Mouse (Mus musculus) lung, postnatal 14 days (tissue): ENCODE data around the gene Gfra1.

Source experiments
- DNase-seq: peaks from one replicate; pipeline ENCODE4 v3.0.0; 2021

The Gfra1 gene

DNA sequence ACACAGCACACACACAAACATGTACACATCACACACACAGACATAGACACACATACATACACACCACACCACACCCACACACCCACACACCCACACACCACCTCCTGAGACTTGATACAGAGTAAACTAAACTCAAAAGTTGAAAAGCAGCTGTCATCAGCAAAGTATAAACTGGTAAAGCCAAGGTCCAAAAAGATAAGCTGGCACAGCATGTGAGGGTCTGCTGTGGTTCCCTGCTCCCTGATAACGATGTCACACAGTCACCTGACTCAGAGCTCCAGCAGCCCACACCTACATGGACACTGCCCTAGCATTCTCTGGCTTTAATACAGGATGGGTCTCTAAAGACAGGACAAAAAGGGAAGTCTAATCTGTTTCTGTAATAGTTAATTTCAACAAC lies 212.1 kb downstream of the Gfra1 start:
- DNase-seq, result no peak

DNA sequence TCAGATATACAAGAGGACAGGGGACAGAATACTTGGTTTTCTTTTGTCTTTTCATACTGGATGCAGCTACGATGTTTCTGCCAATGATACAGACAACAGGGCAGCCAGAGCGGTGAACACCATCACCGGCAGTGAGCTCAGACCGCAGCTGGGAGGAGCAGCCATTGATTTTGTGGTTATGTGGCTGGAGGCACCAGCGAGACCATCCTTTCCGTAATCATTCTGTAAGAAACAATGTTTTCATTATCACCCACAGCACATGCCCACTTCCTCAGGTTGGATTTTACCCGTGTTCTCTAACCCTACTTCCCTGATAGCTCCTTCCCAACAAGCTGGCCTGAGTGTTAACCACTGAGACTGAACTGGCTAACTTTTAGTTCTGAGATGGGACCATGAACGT lies 217.4 kb downstream of the Gfra1 start:
- no peak for DNase-seq

DNA sequence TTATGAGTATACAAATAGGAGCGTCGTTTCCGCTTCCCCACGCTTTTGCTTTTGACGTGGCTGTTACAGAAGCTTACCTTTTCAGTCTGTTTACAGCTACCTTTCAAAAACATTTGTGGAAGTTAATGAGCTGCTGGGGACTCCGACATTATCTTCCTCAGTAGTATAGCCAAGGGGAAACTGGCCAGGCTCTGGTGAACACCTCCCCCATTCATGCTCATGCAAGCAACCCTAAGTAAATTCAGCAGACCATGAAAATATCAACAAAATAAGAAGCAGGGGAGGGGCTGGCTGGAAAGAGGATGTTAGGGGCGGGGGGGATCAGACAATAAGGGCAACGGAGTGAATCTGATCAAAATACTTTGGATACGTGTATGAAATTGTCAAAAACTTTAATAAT lies 228.0 kb downstream of the Gfra1 start:
- DNase-seq, result no peak

DNA sequence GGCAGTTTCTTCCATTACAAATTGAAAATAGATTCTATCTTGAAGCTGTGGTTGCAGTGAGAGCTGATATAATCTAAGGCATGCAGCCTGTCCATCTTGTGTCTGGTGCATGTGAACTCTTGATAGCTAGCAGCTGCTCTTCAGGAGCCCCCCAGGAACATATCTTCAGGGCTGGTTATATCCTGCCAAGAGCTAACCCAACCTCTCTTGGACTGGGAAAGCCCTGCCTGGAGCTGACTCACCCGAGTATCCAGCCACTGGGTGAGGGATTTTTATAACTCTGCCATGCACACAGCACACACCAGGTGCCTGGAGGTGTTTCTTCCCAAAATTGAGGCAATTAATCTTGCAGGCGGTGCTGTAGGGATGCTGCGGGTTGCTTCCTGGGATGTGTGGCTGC lies 228.8 kb downstream of the Gfra1 start:
- no peak for DNase-seq

DNA sequence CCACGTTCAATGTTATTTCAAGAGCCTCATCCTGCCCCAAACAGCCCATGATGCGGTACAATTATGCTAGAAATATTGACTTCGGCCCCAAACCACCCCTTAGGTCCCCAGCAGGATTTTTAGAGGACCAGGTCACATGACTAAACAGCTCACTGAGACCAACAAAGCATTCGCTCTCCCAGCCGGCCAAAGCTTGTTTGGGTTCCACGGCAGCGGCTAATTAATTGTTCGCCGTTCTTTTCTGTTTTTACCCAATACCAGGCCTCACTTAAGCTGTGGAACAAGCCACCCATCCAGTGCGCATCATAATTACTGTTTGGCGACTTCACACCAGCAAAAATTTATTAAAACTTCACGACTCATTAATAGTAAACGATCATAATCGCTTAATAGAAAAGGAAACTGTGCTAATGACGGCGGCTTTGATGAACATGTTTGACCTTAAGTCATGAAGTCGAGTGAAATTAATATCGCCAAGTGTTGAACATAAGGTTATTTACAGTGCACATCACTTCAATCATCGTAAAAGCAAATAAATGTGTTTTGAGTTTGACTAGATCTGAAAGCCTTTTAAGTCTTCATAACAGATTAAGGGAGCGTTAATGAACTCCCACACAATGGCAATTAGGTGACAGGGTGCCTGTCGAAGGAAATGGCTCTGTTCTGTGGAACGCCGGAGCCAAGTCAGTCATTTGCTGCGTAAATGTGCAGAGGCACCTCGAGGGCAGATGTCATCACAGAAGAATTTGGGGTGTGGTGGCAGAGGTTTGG lies 235.5 kb downstream of the Gfra1 start:
- DNase-seq, result no peak

DNA sequence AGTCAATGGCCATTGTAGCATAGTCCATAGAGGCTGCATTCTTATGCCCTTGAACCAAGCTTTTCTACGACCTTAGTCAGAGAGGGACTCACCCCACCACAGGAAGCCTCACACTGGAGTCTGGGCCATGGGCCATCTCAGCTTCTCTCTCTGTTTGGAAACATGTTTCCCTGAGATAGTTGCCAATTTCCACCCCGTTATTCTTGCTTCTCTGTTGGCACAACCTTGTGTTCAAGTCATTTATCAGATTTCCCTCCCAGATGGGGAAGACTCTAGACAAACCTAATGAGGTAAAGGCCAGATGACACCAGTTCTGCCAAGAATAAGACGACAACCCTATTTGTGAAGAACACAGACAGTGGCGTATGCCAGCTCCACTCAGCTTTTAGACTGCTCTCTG lies 238.1 kb downstream of the Gfra1 start:
- peak; percentile 9 for DNase-seq

DNA sequence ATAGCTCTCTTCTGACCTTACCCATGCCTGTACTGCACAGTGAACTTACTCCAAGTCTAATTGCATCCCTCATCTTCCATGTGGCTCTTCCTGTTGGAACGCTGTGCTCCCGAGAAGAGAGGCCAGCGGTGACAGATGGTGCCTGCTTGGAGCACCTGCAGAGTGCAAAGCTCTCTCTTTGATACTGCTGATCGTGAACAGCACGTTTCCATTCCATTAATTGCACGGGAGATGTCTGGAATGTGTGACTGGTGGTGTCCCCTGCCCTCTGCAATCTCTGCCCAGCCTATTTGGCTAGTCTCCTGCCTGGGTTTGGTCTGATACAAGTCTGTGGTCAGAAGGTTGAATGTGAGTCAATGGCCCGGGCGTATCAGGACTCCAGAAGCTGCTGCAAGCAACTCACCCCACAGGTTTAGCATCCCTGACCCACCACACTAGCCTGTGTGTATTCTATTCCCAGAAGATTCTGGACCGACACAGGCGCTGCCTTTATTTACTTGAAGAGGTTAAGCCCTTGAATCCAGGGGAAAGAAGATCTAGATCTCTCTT lies 249.1 kb downstream of the Gfra1 start:
- no peak for DNase-seq

DNA sequence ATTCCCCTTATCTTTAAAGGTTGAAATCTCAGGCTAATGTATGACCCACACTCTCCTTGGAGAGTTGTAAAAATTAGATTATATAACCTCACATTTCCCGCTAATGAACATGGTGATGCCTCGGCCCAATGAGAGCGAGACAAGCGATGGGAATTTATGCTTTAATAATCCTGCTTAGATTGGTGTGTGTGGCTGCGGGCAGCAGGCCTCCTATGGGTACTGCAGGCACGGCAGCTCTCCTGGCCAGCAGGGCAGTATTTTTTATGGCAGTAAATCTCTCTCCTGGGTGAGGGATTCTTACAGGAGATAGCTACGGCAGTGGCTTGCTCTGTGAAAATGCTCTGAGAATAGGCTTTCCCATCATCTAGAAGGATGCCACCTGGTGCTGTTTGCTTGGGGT lies 250.2 kb downstream of the Gfra1 start:
- no peak for DNase-seq

DNA sequence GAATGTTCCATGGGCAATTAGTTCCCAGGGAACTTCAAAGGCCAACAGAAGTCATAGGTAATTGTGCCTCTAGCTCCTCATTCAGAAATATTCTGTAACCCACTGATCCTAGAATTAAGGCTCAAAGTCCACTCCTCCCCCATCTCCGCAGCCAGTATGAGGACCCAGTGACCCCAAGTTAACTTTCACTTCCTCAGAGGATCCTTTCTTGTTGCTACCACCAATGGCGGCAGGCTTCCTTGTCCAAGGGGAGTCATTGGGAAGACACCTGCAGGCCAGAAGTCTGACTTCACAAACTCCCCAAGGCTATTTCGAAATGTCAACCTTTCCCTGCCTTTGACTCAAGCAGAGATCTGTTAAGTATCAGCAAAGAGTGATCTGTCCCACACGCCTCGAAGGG lies 253.1 kb downstream of the Gfra1 start:
- no peak for DNase-seq

DNA sequence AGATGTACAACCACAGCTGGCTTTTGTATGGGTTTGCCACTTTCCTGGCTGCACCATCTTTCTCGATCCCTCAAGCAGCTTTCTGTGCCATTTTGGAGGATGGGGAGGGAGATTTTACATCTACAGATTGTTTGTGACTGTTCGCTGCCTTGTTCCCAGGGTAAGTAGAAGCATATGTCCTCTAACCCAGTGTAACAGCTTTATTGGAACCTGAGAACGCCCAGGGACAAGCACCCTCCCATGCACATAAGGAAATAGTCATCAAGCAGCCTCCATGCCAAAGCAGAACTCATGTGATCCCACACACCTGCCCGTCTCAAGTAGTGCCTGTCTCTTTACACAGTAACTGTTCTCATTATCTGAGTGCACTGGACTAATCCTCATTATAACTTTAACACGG lies 256.0 kb downstream of the Gfra1 start:
- DNase-seq, result no peak

DNA sequence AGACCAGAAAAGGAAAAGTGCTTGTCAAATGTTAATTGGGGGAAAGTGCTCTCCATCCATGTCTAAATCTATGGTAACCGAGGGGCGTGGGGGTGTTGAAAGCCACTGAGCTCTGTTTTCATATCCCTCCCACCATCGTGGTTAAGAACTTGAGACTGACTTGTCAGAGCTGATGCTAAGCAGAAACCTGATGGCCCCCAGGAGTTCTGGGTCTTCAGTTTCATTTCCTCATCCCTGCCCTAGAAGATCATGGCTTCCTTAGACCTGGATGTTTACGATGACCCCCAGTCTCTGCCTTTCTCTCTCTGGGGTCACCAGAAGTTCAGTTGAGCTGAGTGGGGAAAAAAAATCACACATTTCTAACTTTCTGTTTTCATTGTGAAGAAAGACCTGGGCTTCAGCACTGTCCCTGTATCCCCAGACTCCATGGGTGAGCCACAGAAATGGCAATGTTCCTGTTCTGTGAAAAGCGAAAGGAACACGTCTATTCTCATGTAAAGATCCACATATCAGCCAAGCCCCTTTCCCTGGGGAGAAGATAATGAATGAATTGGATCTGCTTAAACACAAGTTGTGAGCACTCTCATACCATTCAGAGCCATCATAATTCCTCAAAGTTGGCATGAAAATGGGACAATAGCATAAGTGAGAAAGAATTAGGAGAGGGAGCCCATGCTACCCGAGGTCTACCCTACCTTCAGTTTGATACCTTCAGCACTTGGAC lies 261.8 kb downstream of the Gfra1 start:
- DNase-seq, result no peak

DNA sequence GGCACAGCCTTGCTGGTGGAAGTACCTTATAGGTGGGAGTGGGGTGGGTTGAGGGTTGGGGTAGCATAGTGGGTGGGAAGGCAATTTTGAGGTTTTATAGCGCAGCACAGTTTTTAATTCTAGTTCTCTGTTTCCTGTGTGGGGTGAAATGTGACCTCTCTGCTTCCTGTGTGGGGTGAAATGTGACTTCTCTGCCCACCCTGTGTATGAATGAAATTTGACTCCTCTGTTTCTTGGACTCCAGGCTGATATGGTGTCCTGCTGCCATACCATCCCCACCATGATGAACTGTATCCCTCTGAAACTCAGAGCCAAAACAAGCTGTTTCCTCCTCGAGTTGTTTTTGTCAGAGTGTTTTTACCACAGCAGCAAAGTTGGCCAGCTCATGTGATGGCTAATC lies 264.8 kb downstream of the Gfra1 start:
- DNase-seq, result no peak

DNA sequence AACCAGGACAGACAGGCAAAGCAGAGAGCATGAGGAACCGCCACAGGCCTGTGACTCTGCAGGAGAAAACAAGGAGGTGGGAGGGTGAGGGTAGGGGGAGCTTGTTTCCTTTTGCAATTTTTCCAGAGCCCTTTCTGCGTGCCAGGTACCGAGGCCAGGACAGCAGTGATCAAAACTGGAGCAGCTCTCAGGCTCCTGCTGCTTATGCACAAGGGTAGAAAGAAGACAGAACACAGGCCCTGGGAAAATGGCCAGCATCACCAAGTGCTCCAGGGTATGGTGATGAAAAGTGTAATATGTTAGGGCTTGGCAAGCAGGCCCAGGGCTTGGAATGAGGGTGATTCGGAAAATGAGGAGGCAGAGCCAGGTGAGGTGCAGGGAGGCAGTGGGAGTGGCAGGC lies 269.2 kb downstream of the Gfra1 start:
- DNase-seq, result no peak
